Mouse (Mus musculus) forebrain, embryonic 13.5 days (tissue): ENCODE results near the gene Ncs1. TPM values are rescaled to one million over a fixed set of nuclear protein-coding genes. Genes with fewer than 3 reads are reported as not detected.

ENCODE experiments used
- polyA plus RNA-seq: library from polyadenylated mRNA; unstranded; fragments of >200 nt; fragmentation: Nextera tagmentation; extraction: Ambion mirVana; gene quantifications from 2 replicates; pipeline ENCODE4 v1.2.1, GENCODE M21; 2015

Gene Ncs1
- polyA plus RNA-seq, 1 experiment from 2014 or later, result 72.7 TPM

Other genes starting within 250 kb of the Ncs1 start
- 12.5 and 12.7 TPM in 2 replicates for gene Fnbp1, start 103.8 kb upstream of the Ncs1 start, polyA plus RNA-seq
- 28.6 and 34.3 TPM in 2 replicates for gene Gpr107, start 93.5 kb upstream of the Ncs1 start, polyA plus RNA-seq
- 0.06 and 0.16 TPM in 2 replicates for gene Hmcn2, start 68.6 kb downstream of the Ncs1 start, polyA plus RNA-seq
- gene Ass1, start 224.4 kb downstream of the Ncs1 start, polyA plus RNA-seq, result 5.6 and 5.9 TPM in 2 replicates